ENCODE assay signal across 15 mouse cellular contexts in the genomic region with DNA sequence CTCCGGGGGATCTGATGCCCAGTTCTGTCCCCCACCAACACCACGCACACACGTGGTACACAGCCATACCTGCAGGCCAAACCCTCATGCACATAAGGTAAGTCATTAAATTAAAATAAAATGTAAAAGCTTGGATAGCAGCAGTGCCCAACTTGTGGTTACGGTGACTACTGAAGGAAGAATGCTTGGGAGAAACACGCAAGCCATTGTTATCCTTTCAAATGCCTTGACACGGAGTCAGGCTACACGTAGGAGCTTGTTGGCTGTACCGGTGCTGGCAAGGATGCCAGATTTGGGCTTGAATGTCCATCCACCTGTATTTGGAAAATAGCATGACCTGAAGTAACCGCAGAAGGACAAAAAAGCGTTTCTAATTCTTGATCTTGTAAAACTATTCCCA.
"Had no signal": no experiment of that assay in that cellular context is flagged by ENCODE, and none has a peak within 500 bp of the region (broad histone marks: within the 10 kb centered on the region; RNA-seq: fewer than 3 reads in every experiment).

No protein-coding gene starts in this region.

- H3K27ac ChIP-seq: lung, embryonic 15.5 days; macrophage; midbrain, embryonic 13.5 days; midbrain, embryonic 15.5 days; neural tube, embryonic 12.5 days; stomach, embryonic 15.5 days; stomach, postnatal 0 days had no signal

- H3K4me3 ChIP-seq: lung, embryonic 15.5 days; megakaryocyte, embryonic 14.5 days; midbrain, embryonic 13.5 days; midbrain, embryonic 15.5 days; neural tube, embryonic 12.5 days; stomach, embryonic 15.5 days had no signal

- H3K9ac ChIP-seq: lung, embryonic 15.5 days; midbrain, embryonic 13.5 days; midbrain, embryonic 15.5 days; neural tube, embryonic 12.5 days; stomach, embryonic 15.5 days had no signal

- H3K4me1 ChIP-seq: midbrain, embryonic 13.5 days; midbrain, embryonic 15.5 days; neural tube, embryonic 12.5 days; stomach, embryonic 15.5 days had no signal

- DNase-seq: lung, adult 2 months; lung, postnatal 14 days; lung, postnatal 36 days; right cerebral cortex, postnatal 14 days; thymus, adult 18-20 months; thymus, postnatal 36 days had no signal

- H3K27me3 ChIP-seq: lung, embryonic 15.5 days; megakaryocyte, embryonic 14.5 days; midbrain, embryonic 13.5 days; midbrain, embryonic 15.5 days; neural tube, embryonic 12.5 days; stomach, embryonic 15.5 days had no signal

- H3K36me3 ChIP-seq: lung, embryonic 15.5 days; midbrain, embryonic 13.5 days; midbrain, embryonic 15.5 days; neural tube, embryonic 12.5 days; stomach, embryonic 15.5 days had no signal

- ATAC-seq: lung, postnatal 0 days; midbrain, embryonic 13.5 days; midbrain, embryonic 15.5 days had no signal
